Mouse (Mus musculus): ENCODE results near the gene Tmem273. TPM values are rescaled to one million over a fixed set of nuclear protein-coding genes. Genes with fewer than 3 reads are reported as not detected.
A peak's percentile ranks its signal among the peaks of the same experiment; 100 is the strongest.

The Tmem273 gene
- polyA plus RNA-seq, 1 experiment from 2014 or later: 1.1 TPM

- no peak overlapping the region for H3K27ac ChIP-seq (ENCODE audit: low read depth)
- H3K9ac ChIP-seq (replicated peaks): no peak overlapping the region
- no peaks in the 10 kb centered on the region for H3K9me3 ChIP-seq (ENCODE audit: low read length)
- 20% methylated on average over 11 of the region's 11 CpGs for WGBS (ENCODE audit: insufficient replicate concordance)
- peaks cover 14% of the 10 kb centered on the region for H3K4me1 ChIP-seq (ENCODE audit: insufficient read depth)
- TF ChIP-seq EP300 (IDR thresholded peaks at IDR 0.05; ENCODE audit: low read depth) (no peak), CTCF (IDR thresholded peaks at IDR 0.05; ENCODE audit: low read depth) (no peak)
- no peak overlapping the region for H3K4me3 ChIP-seq (ENCODE audit: low read depth, low read length)
- DNase-seq: peak; percentile 43
- ATAC-seq: no peak
- no peaks in the 10 kb centered on the region for H3K36me3 ChIP-seq (replicated peaks; ENCODE audit: insufficient read depth, low read length)
- H3K27me3 ChIP-seq (ENCODE audit: insufficient read depth, low read length): no peaks in the 10 kb centered on the region
- H3K4me2 ChIP-seq (ENCODE audit: low read depth, low read length): no peak overlapping the region
Measured at GRCm38 (mm10) chr14:32825426-32826032, 39.8 kb downstream of the Tmem273 start.

GRCm38 (mm10) chr14:32827165-32827564 is 41.4 kb downstream of the Tmem273 start:
- DNase-seq: no peak
- no peaks in the 10 kb centered on the region for H3K27me3 ChIP-seq (ENCODE audit: insufficient read depth, low read length)
- WGBS (ENCODE audit: insufficient replicate concordance): 59% methylated on average over 4 of the region's 4 CpGs
- H3K9me3 ChIP-seq (ENCODE audit: low read length): no peaks in the 10 kb centered on the region
- H3K27ac ChIP-seq (ENCODE audit: low read depth): no peak overlapping the region
- no peak overlapping the region for H3K9ac ChIP-seq (replicated peaks)
- ATAC-seq: no peak
- H3K4me2 ChIP-seq (ENCODE audit: low read depth, low read length): no peak overlapping the region
- H3K4me1 ChIP-seq (ENCODE audit: insufficient read depth): peaks cover 14% of the 10 kb centered on the region
- TF ChIP-seq CTCF (IDR thresholded peaks at IDR 0.05; ENCODE audit: low read depth): no peak
- H3K4me3 ChIP-seq (ENCODE audit: low read depth, low read length): no peak overlapping the region
- H3K36me3 ChIP-seq (replicated peaks; ENCODE audit: insufficient read depth, low read length): no peaks in the 10 kb centered on the region

GRCm38 (mm10) chr14:32827994-32828650 is 42.4 kb downstream of the Tmem273 start:
- Histone ChIP-seq H3K9me3 (ENCODE audit: low read length) (no peaks in the 10 kb centered on the region), H3K27me3 (ENCODE audit: insufficient read depth, low read length) (no peaks in the 10 kb centered on the region), H3K36me3 (replicated peaks; ENCODE audit: insufficient read depth, low read length) (no peaks in the 10 kb centered on the region), H3K4me2 (ENCODE audit: low read depth, low read length) (no peak overlapping the region), H3K9ac (replicated peaks) (no peak overlapping the region), H3K27ac (ENCODE audit: low read depth) (peak overlapping the region; percentile 39), H3K4me3 (ENCODE audit: low read depth, low read length) (no peak overlapping the region), H3K4me1 (ENCODE audit: insufficient read depth) (peaks cover 14% of the 10 kb centered on the region)
- ATAC-seq: no peak
- no peak for DNase-seq
- 42% methylated on average over 6 of the region's 6 CpGs for WGBS (ENCODE audit: insufficient replicate concordance)
- no peak for TF ChIP-seq EP300 (IDR thresholded peaks at IDR 0.05; ENCODE audit: low read depth)
- TF ChIP-seq CTCF (IDR thresholded peaks at IDR 0.05; ENCODE audit: low read depth): no peak

- H3K27me3 ChIP-seq (ENCODE audit: insufficient read depth, low read length): no peaks in the 10 kb centered on the region
- no peak within 1 kb of the TSS for H3K9ac ChIP-seq (replicated peaks)
- TF ChIP-seq EP300 (IDR thresholded peaks at IDR 0.05; ENCODE audit: low read depth) (no peak), CTCF (IDR thresholded peaks at IDR 0.05; ENCODE audit: low read depth) (no peak)
- no peak within 1 kb of the TSS for H3K4me3 ChIP-seq (ENCODE audit: low read depth, low read length)
- 71% methylated on average over 8 of the region's 8 CpGs for WGBS (ENCODE audit: insufficient replicate concordance)
- H3K36me3 ChIP-seq (replicated peaks; ENCODE audit: insufficient read depth, low read length): no peaks in the 10 kb centered on the region
- H3K4me1 ChIP-seq (ENCODE audit: insufficient read depth): no peaks in the 10 kb centered on the region
- H3K9me3 ChIP-seq (ENCODE audit: low read length): no peaks in the 10 kb centered on the region
- no peak within 1 kb of the TSS for H3K27ac ChIP-seq (ENCODE audit: low read depth)
- no peak within 1 kb of the TSS for H3K4me2 ChIP-seq (ENCODE audit: low read depth, low read length)
- DNase-seq (no peak), ATAC-seq (no peak)
Measured at GRCm38 (mm10) chr14:32833847-32834246, 48.1 kb downstream of the Tmem273 start, which contains the start of gene Fam170b. TSS of gene Fam170b (plus strand) at chr14:32833962.

GRCm38 (mm10) chr14:32835181-32835580 is 49.4 kb downstream of the Tmem273 start:
- ATAC-seq (no peak), DNase-seq (no peak)
- TF ChIP-seq EP300 (IDR thresholded peaks at IDR 0.05; ENCODE audit: low read depth): no peak
- Histone ChIP-seq H3K27me3 (ENCODE audit: insufficient read depth, low read length) (no peaks in the 10 kb centered on the region), H3K36me3 (replicated peaks; ENCODE audit: insufficient read depth, low read length) (no peaks in the 10 kb centered on the region), H3K4me1 (ENCODE audit: insufficient read depth) (no peaks in the 10 kb centered on the region), H3K4me3 (ENCODE audit: low read depth, low read length) (no peak overlapping the region), H3K4me2 (ENCODE audit: low read depth, low read length) (no peak overlapping the region), H3K9ac (replicated peaks) (no peak overlapping the region), H3K27ac (ENCODE audit: low read depth) (no peak overlapping the region), H3K9me3 (ENCODE audit: low read length) (no peaks in the 10 kb centered on the region)
- 76% methylated on average over 14 of the region's 14 CpGs for WGBS (ENCODE audit: insufficient replicate concordance)

GRCm38 (mm10) chr14:32835596-32835995 is 49.8 kb downstream of the Tmem273 start:
- no peak for ATAC-seq
- H3K9me3 ChIP-seq (ENCODE audit: low read length): no peaks in the 10 kb centered on the region
- TF ChIP-seq CTCF (IDR thresholded peaks at IDR 0.05; ENCODE audit: low read depth) (no peak), EP300 (IDR thresholded peaks at IDR 0.05; ENCODE audit: low read depth) (no peak)
- H3K27me3 ChIP-seq (ENCODE audit: insufficient read depth, low read length): no peaks in the 10 kb centered on the region
- H3K4me2 ChIP-seq (ENCODE audit: low read depth, low read length): no peak overlapping the region
- H3K36me3 ChIP-seq (replicated peaks; ENCODE audit: insufficient read depth, low read length): no peaks in the 10 kb centered on the region
- DNase-seq: no peak
- 80% methylated on average over 14 of the region's 14 CpGs for WGBS (ENCODE audit: insufficient replicate concordance)
- H3K4me1 ChIP-seq (ENCODE audit: insufficient read depth): no peaks in the 10 kb centered on the region
- H3K27ac ChIP-seq (ENCODE audit: low read depth): no peak overlapping the region
- H3K4me3 ChIP-seq (ENCODE audit: low read depth, low read length): no peak overlapping the region
- H3K9ac ChIP-seq (replicated peaks): no peak overlapping the region
